Mouse (Mus musculus) hindbrain, postnatal 0 days (tissue): ENCODE results near the gene Rhobtb3. TPM values are rescaled to one million over a fixed set of nuclear protein-coding genes. Genes with fewer than 3 reads are reported as not detected.
"Not testable (repeated sequence)": the region's sequence is repeated elsewhere in the genome, so short reads cannot be mapped to it uniquely, and the experiment has no call there.

ENCODE experiments used
- ATAC-seq: fragments of 200-750 bp; cut with Nextera tagmentation; 2 replicates; pipeline ENCODE4 v1.8.0; 2017; ENCODE audit warnings: mild to moderate bottlenecking, moderate TSS enrichment, moderate library complexity
- DNase-seq: peaks from one replicate; pipeline ENCODE4 v3.0.0-alpha.2; 2015; ENCODE audit warnings: low spot score
- H3K27ac ChIP-seq: fragments of 300-500 bp; sonication (generic); 2 replicates; pipeline ENCODE4 v1.5.1; 2014; ENCODE audit warnings: mild to moderate bottlenecking
- H3K27me3 ChIP-seq: fragments of 300-500 bp; sonication (generic); 2 replicates; pipeline ENCODE4 v1.6.1; 2014; ENCODE audit warnings: low read length, mixed read lengths; ENCODE audit not compliant: insufficient read depth
- H3K36me3 ChIP-seq: fragments of 300-500 bp; sonication (generic); 2 replicates; pipeline ENCODE4 v1.6.1; 2014; ENCODE audit warnings: low read length, mixed read lengths; ENCODE audit not compliant: insufficient read depth
- H3K4me1 ChIP-seq: fragments of 300-500 bp; sonication (generic); 2 replicates; pipeline ENCODE4 v1.6.1; 2014; ENCODE audit warnings: antibody characterized with exemption, low read length, mixed read lengths; ENCODE audit not compliant: insufficient read depth
- H3K4me2 ChIP-seq: fragments of 300-500 bp; sonication (generic); 2 replicates; pipeline ENCODE4 v1.6.1; 2014; ENCODE audit warnings: low read depth, mild to moderate bottlenecking, low read length, moderate library complexity, mixed read lengths
- H3K4me3 ChIP-seq: fragments of 300-500 bp; sonication (generic); 2 replicates; pipeline ENCODE4 v1.5.1; 2014; ENCODE audit warnings: low read length
- H3K9ac ChIP-seq: fragments of 300-500 bp; sonication (generic); replicated peaks from 2 replicates; pipeline ENCODE4 v1.6.1; 2014; ENCODE audit warnings: mild to moderate bottlenecking, low read length, moderate library complexity, mixed read lengths
- H3K9me3 ChIP-seq: fragments of 300-500 bp; sonication (generic); 2 replicates; pipeline ENCODE4 v1.6.1; 2016; ENCODE audit warnings: low read length, mixed read lengths
- CTCF ChIP-seq: IDR thresholded peaks from 2 replicates; pipeline ENCODE4 v1.5.1; 2016; ENCODE audit warnings: antibody characterized with exemption, control low read depth, low read depth
- WGBS: fragments of 180-500 bp; shearing (Covaris S2); extraction: QIAGEN DNeasy Blood & Tissue Kit; methylation state at CpG from one replicate; pipeline ENCODE4 v1.1.7; 2014; 5-methylcytosine and 5-hydroxymethylcytosine counted together
- polyA plus RNA-seq: library from polyadenylated mRNA; unstranded; fragments of >200 nt; fragmentation: Nextera tagmentation; extraction: Ambion mirVana; gene quantifications from 2 replicates; pipeline ENCODE4 v1.2.1, GENCODE M21; 2015
- total RNA-seq: library from RNA; depleted of rRNA; stranded (reverse); fragments of >200 nt; gene quantifications from 2 replicates; pipeline ENCODE4 v1.2.3, GENCODE M21; 2014

The Rhobtb3 gene
- total and polyA plus RNA-seq, 2 experiments from 2014 or later: 14.2 to 30.8 TPM

DNA sequence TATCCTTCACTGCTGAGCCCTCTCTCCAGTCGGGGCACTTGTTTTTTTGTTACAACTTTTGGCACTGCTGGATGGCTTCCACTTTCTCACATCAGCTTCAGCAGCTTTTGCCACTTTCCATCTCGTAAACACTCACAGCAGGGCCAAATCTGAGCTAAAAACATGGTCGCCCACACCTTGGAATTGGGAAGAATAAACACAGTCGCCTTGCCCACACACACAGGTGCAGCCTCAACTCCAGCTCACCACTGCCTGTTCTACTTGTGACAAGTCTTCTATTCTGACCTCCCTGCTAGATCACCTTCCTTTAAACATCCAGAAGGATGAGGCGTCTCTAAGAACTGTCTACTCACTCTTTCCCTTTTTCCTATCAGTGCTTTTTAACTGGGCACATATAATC, 39.1 kb downstream of the Rhobtb3 start:
- no peaks in the 10 kb centered on the region for H3K27me3 ChIP-seq
- ATAC-seq: no peak
- no peak for DNase-seq
- TF ChIP-seq CTCF: no peak
- no peak overlapping the region for H3K9ac ChIP-seq
- H3K4me3 ChIP-seq: no peak overlapping the region
- no peak overlapping the region for H3K4me2 ChIP-seq
- no peak overlapping the region for H3K27ac ChIP-seq
- no peaks in the 10 kb centered on the region for H3K36me3 ChIP-seq
- H3K4me1 ChIP-seq: no peaks in the 10 kb centered on the region
- 81% methylated on average over 5 of the region's 5 CpGs for WGBS
- H3K9me3 ChIP-seq: no peaks in the 10 kb centered on the region

DNA sequence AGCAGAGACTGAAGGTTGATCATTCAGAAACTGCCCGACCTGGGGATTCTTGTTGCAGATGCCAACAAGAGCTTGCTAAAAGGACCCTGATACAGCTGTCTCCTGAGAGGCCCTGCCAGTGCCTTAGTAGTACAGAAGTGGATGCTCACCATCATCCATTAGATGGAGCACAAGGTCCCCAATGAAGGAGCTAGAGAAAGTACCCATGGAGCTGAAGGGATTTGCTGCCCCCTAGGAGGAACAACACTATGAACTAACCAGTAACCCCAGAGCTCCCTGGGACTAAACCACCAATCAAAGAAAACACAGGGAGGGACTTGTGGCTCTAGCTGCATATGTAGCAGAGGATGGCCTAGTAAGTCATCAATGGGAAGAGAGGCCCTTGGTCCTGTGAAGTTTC, 42.8 kb downstream of the Rhobtb3 start:
- H3K4me3 ChIP-seq, H3K9ac ChIP-seq, ATAC-seq, DNase-seq, H3K27ac ChIP-seq, H3K4me2 ChIP-seq, H3K36me3 ChIP-seq, H3K4me1 ChIP-seq, H3K27me3 ChIP-seq, H3K9me3 ChIP-seq: not testable (repeated sequence)
- 100% methylated on average over 1 of the region's 1 CpGs for WGBS

DNA sequence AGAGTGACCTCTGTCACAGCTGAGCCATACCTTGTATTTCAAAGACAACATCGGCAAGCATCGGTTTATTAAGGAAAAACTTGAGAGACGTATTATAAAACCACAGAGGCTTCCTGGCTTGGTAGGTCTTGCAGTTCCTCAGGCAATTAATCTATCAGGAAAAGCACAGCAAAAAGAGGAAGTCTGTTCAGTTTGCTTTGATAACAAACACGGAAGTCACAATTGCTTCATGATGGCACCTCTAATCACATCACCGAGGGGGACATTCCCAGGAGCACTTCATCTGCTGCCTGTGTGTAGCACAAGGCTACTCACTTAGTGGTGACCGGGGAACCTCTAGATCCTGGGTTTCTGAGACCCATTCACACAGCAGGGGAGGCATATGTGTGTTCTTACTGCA, 50.8 kb downstream of the Rhobtb3 start:
- DNase-seq (no peak), ATAC-seq (no peak)
- WGBS: 83% methylated on average over 6 of the region's 6 CpGs
- Histone ChIP-seq H3K9ac (no peak overlapping the region), H3K27me3 (no peaks in the 10 kb centered on the region), H3K4me2 (no peak overlapping the region), H3K27ac (no peak overlapping the region), H3K4me1 (no peaks in the 10 kb centered on the region), H3K36me3 (0 out of 2 replicates have a peak, but pooled peaks cover 4% of the 10 kb centered on the region), H3K9me3 (no peaks in the 10 kb centered on the region), H3K4me3 (no peak overlapping the region)
- TF ChIP-seq CTCF: no peak

DNA sequence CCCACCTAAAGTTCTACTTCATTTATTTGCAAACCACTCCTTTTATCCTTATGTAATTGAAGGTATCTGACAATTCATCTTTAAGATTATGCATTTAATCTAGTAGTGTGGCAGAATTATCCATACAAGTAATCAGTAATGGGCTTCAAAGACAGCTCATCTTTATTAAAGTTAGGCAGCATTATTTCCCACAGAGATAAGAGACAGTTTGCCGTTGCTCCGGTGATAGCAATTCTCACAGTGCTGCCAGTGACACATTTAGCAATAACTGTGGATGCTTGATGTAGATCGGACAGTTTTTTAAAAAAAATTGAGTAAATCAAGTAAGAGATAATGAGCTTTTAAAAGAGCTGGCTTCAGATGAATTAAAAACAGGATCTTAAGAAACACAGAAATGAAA, 51.4 kb downstream of the Rhobtb3 start:
- WGBS: 69% methylated on average over 3 of the region's 3 CpGs
- Histone ChIP-seq H3K36me3 (0 out of 2 replicates have a peak, but pooled peaks cover 4% of the 10 kb centered on the region), H3K27ac (no peak overlapping the region), H3K4me3 (no peak overlapping the region), H3K4me2 (no peak overlapping the region), H3K4me1 (no peaks in the 10 kb centered on the region), H3K9ac (no peak overlapping the region), H3K9me3 (no peaks in the 10 kb centered on the region), H3K27me3 (no peaks in the 10 kb centered on the region)
- ATAC-seq (no peak), DNase-seq (no peak)
- no peak for TF ChIP-seq CTCF

DNA sequence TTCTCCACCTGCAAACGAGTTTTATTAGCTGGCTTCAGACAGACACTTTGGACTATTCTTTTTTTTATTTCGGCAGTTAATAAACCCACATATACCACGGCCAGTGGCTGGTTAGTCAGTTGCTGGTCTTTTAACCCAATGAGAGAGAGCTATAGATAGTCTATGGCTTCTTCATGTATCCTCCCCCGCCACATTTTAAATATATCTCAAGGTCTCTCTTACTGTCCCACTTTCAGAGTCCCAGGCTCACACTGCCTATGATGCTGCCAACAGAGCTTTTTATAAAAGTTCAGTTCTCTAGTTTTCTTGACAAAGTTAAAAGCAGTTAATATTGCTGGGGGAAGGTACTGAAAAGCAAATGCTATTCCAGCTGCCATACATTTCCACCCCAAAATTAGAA, 51.9 kb downstream of the Rhobtb3 start:
- H3K27me3 ChIP-seq: no peaks in the 10 kb centered on the region
- no peaks in the 10 kb centered on the region for H3K4me1 ChIP-seq
- no peak overlapping the region for H3K4me3 ChIP-seq
- no peak for TF ChIP-seq CTCF
- no peak for ATAC-seq
- H3K27ac ChIP-seq: no peak overlapping the region
- H3K9me3 ChIP-seq: no peaks in the 10 kb centered on the region
- no peak overlapping the region for H3K9ac ChIP-seq
- 93% methylated on average over 4 of the region's 4 CpGs for WGBS
- no peak overlapping the region for H3K4me2 ChIP-seq
- no peak for DNase-seq
- 0 out of 2 replicates have a peak, but pooled peaks cover 4% of the 10 kb centered on the region for H3K36me3 ChIP-seq

DNA sequence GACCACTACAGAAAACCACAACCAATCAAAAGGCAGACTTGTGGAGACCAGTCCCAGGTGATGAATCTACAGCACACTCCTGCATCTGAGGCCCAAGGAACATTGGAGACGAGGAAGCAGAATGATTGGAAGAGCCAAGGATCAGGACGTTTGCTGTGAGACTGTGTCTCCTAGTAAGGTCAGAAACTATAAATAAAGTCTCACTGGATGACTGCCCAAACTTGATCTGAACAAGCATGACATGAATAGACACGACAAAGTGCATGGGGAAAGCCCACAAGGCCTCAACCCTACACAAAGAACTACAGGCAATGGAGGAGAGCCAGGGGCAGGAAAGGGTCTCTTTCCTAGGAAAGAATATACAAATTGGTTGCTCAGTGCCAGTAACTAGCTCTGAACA, 59.9 kb downstream of the Rhobtb3 start:
- no peak for ATAC-seq
- H3K27me3 ChIP-seq: no peaks in the 10 kb centered on the region
- no peak overlapping the region for H3K4me2 ChIP-seq
- H3K9ac ChIP-seq: no peak overlapping the region
- no peaks in the 10 kb centered on the region for H3K9me3 ChIP-seq
- H3K36me3 ChIP-seq: 0 out of 2 replicates have a peak, but pooled peaks cover 3% of the 10 kb centered on the region
- no peak for TF ChIP-seq CTCF
- WGBS: 63% methylated on average over 3 of the region's 3 CpGs
- DNase-seq: no peak
- no peaks in the 10 kb centered on the region for H3K4me1 ChIP-seq
- H3K4me3 ChIP-seq: no peak overlapping the region
- H3K27ac ChIP-seq: no peak overlapping the region

DNA sequence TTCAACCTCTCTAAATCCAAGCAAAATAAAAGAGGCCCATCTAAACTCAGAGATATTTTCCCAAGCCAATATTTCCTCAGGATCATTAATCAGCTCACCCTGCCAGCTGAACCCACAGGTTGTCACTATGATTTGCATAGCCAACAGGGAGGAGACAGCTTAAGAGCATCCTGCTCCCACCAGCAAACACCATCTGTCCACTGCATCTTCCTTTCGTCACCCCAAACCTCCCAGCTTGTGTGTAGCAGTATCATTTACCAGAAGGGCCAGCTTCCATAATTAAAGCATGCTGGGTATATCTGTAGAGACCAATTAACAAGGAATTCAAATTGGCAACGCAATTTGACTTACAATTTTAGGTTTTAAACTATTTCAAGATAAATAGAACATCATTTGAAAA, 63.2 kb downstream of the Rhobtb3 start:
- Histone ChIP-seq H3K9ac (no peak overlapping the region), H3K36me3 (0 out of 2 replicates have a peak, but pooled peaks cover 3% of the 10 kb centered on the region), H3K4me1 (no peaks in the 10 kb centered on the region), H3K4me3 (no peak overlapping the region), H3K4me2 (no peak overlapping the region), H3K27me3 (no peaks in the 10 kb centered on the region), H3K27ac (no peak overlapping the region), H3K9me3 (no peaks in the 10 kb centered on the region)
- no peak for TF ChIP-seq CTCF
- ATAC-seq (peak; percentile 82), DNase-seq (peak; percentile 61)
- WGBS: 57% methylated on average over 2 of the region's 2 CpGs
